Mouse (Mus musculus) regulatory T cell (primary cell): Measurements from ENCODE around the gene Slc1a4.

Experiments used
- in situ Hi-C: fragments of 300-600 bp; cut with MboI, MseI; formaldehyde crosslinking; loops from one replicate; pipeline ENCODE4 v1.15.1; 2025; ENCODE audit warnings: high pct_unique_total_duplicates

The Slc1a4 gene

DNA sequence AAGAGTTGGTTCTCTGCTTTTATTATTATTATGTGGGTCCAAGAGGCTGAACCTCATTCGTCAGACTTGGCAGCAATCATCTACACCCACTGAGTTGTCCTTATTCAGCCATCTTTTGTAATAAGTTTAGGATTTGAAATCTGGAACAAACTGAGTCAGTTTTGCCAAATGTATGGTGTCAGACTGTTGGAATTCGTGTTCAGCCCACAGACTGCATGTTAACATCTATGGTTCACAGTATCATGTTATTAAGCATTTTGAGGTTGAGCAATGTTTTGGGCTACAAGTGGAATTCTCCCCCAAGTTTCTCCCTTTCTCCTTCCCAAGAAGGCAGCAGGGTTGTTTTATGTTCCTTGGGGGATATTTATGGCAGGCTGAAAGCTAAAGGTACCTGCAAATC, 79.4 kb downstream of the Slc1a4 start:
- in situ Hi-C loops = no loop called here
